Comparison of ENCODE assay signal across 8 mouse cellular contexts in the genomic region with DNA sequence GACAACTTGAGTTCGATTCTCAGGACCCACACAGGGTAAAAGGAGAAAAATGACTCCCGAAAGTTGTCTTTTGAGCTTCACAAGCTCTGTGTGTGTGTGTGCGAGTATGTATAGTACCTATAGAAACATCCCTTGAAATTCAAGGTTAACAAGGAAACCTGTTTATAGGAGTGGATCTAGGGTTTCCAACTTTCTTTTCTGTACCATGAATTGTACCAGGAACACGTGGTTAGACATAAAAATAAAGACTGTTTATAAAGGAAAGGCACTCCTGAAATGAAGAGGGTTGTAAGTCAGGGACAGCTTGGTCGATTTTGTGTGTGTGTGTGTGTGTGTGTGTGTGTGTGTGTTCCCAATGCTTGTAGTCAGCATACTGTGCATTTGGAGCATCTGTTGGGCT. TPM values are rescaled to one million over a fixed set of nuclear protein-coding genes. Genes with fewer than 3 reads are reported as not detected.
DNase-seq lines count a peak whose midpoint lies in the region; ATAC-seq and TF ChIP-seq lines count a peak whose summit lies in the region.

No protein-coding gene starts in this region.

- no peak for ATAC-seq in embryonic facial prominence, embryonic 14.5 days (ENCODE audit: low read depth)
- no peak for ATAC-seq in intestine, postnatal 0 days
- no peak for ATAC-seq in neural tube, embryonic 14.5 days (ENCODE audit: low read depth)

- no peaks in the 10 kb centered on the region for H3K4me1 ChIP-seq in liver, adult 2 months (ENCODE audit: control insufficient read depth, insufficient read depth, low read length)
- 0 out of 2 replicates have a peak, but pooled peaks cover 4% of the 10 kb centered on the region for H3K4me1 ChIP-seq in embryonic facial prominence, embryonic 14.5 days (ENCODE audit: control insufficient read depth, insufficient read depth, low read length)
- 0 out of 2 replicates have a peak, but pooled peaks cover 8% of the 10 kb centered on the region for H3K4me1 ChIP-seq in intestine, postnatal 0 days (replicated peaks; ENCODE audit: control insufficient read depth, insufficient read depth, low read length)
- H3K4me1 ChIP-seq in neural tube, embryonic 14.5 days (ENCODE audit: control insufficient read depth, insufficient read depth, low read length), result 0 out of 2 replicates have a peak, but pooled peaks cover 5% of the 10 kb centered on the region

- H3K36me3 ChIP-seq in liver, adult 2 months (ENCODE audit: control insufficient read depth, insufficient read depth, low read length), result no peaks in the 10 kb centered on the region
- H3K36me3 ChIP-seq in embryonic facial prominence, embryonic 14.5 days (ENCODE audit: control insufficient read depth, insufficient read depth, low read length), result peaks cover 17% of the 10 kb centered on the region; the same call in 1 of the 2 replicates
- peaks cover 15% of the 10 kb centered on the region for H3K36me3 ChIP-seq in intestine, postnatal 0 days (ENCODE audit: control insufficient read depth, insufficient read depth)
- H3K36me3 ChIP-seq in neural tube, embryonic 14.5 days (ENCODE audit: control insufficient read depth, insufficient read depth, low read length), result 0 out of 2 replicates have a peak, but pooled peaks cover 13% of the 10 kb centered on the region

- no peaks in the 10 kb centered on the region for H3K27me3 ChIP-seq in liver, adult 2 months (ENCODE audit: control insufficient read depth, insufficient read depth, low read length)
- peaks cover 7% of the 10 kb centered on the region for H3K27me3 ChIP-seq in embryonic facial prominence, embryonic 14.5 days (replicated peaks; ENCODE audit: control insufficient read depth, insufficient read depth, low read length)
- peaks cover 8% of the 10 kb centered on the region for H3K27me3 ChIP-seq in intestine, postnatal 0 days (replicated peaks; ENCODE audit: control insufficient read depth, insufficient read depth, low read length)
- peaks cover 6% of the 10 kb centered on the region for H3K27me3 ChIP-seq in neural tube, embryonic 14.5 days (ENCODE audit: control insufficient read depth, insufficient read depth, low read length)

- H3K27ac ChIP-seq in liver, adult 2 months (replicated peaks; ENCODE audit: insufficient read depth, low read depth, low read length), result peak overlapping the region; percentile 30; the same call in 1 of the 2 replicates
- no peak overlapping the region for H3K27ac ChIP-seq in embryonic facial prominence, embryonic 14.5 days (replicated peaks; ENCODE audit: low read depth, low read length)
- H3K27ac ChIP-seq in intestine, postnatal 0 days (ENCODE audit: low read depth, low read length), result no peak overlapping the region
- H3K27ac ChIP-seq in neural tube, embryonic 14.5 days (ENCODE audit: low read depth, low read length), result no peak overlapping the region; the same call in 1 of the 2 replicates

- no peak for TF ChIP-seq POLR2A in liver, adult 2 months (IDR thresholded peaks at IDR 0.05; ENCODE audit: extremely low read depth, insufficient read depth, low read length)

- H3K9ac ChIP-seq in liver, adult 2 months (ENCODE audit: low read depth, low read length), result peak overlapping the region; percentile 70
- H3K9ac ChIP-seq in embryonic facial prominence, embryonic 14.5 days (ENCODE audit: low read depth, low read length), result peak overlapping the region; percentile 75
- H3K9ac ChIP-seq in intestine, postnatal 0 days (ENCODE audit: low read depth, low read length), result peak overlapping the region; percentile 38; the same call in 1 of the 2 replicates
- H3K9ac ChIP-seq in neural tube, embryonic 14.5 days (replicated peaks; ENCODE audit: low read depth, low read length), result peak overlapping the region; percentile 87

- peak overlapping the region; percentile 75 for H3K4me3 ChIP-seq in liver, adult 2 months (ENCODE audit: insufficient read depth, low read depth, low read length)
- peak overlapping the region; percentile 60 for H3K4me3 ChIP-seq in embryonic facial prominence, embryonic 14.5 days (ENCODE audit: low read depth, low read length)
- H3K4me3 ChIP-seq in intestine, postnatal 0 days (ENCODE audit: low read depth, low read length), result peak overlapping the region; percentile 91
- peak overlapping the region; percentile 84 for H3K4me3 ChIP-seq in neural tube, embryonic 14.5 days (ENCODE audit: low read depth, low read length)

- no peak for TF ChIP-seq CTCF in liver, adult 2 months (IDR thresholded peaks at IDR 0.05; ENCODE audit: low read depth, low read length)
- TF ChIP-seq CTCF in intestine, postnatal 0 days (IDR thresholded peaks at IDR 0.05; ENCODE audit: low read depth), result no peak

- H3K4me2 ChIP-seq in embryonic facial prominence, embryonic 14.5 days (ENCODE audit: low read depth, low read length), result peak overlapping the region; percentile 68
- peak overlapping the region; percentile 91 for H3K4me2 ChIP-seq in intestine, postnatal 0 days (replicated peaks; ENCODE audit: low read depth)
- H3K4me2 ChIP-seq in neural tube, embryonic 14.5 days (ENCODE audit: low read depth, low read length), result peak overlapping the region; percentile 84

- H3K79me2 ChIP-seq in liver, adult 2 months (ENCODE audit: control insufficient read depth, insufficient read depth, low read length), result 0 out of 2 replicates have a peak, but pooled peaks cover 5% of the 10 kb centered on the region

- DNase-seq in liver, adult 2 months (ENCODE audit: extremely low read depth, low read depth, low spot score), result no peak
- no peak for DNase-seq in liver
- DNase-seq in embryonic facial prominence, embryonic 14.5 days (ENCODE audit: low spot score), result no peak
- no peak for DNase-seq in adrenal gland, postnatal 14 days
- DNase-seq in thymus, postnatal 25 days, result no peak
- DNase-seq in cerebellum, adult 11 months, result no peak

- H3K9me3 ChIP-seq in embryonic facial prominence, embryonic 14.5 days (ENCODE audit: control insufficient read depth, low read length), result no peaks in the 10 kb centered on the region
- H3K9me3 ChIP-seq in intestine, postnatal 0 days (ENCODE audit: control insufficient read depth), result no peaks in the 10 kb centered on the region
- H3K9me3 ChIP-seq in neural tube, embryonic 14.5 days (ENCODE audit: control insufficient read depth, low read length), result no peaks in the 10 kb centered on the region

- 14% methylated on average over 5 of the region's 5 CpGs for WGBS in liver, adult 2 months
- 8% methylated on average over 5 of the region's 5 CpGs for WGBS in embryonic facial prominence, embryonic 14.5 days
- 8% methylated on average over 5 of the region's 5 CpGs for WGBS in intestine, postnatal 0 days
- 14% methylated on average over 5 of the region's 5 CpGs for WGBS in neural tube, embryonic 14.5 days

RNA-seq across cellular contexts. Expression of a gene that starts 0.5 kb away (rescaled TPM):
- 23.6 and 29.5 TPM in 2 replicates for total RNA-seq in liver, adult 2 months (2014; rRNA removed)
- polyA plus RNA-seq in liver, adult 2 months (2012; rRNA removed), result 22.7 and 29.8 TPM in 2 replicates
- polyA plus RNA-seq in embryonic facial prominence, embryonic 14.5 days (2014; fragmentation: Nextera tagmentation; extraction: Ambion mirVana), result 46.1 and 56.7 TPM in 2 replicates
- 24.9 and 25.1 TPM in 2 replicates for polyA plus RNA-seq in intestine, postnatal 0 days (2015; fragmentation: Nextera tagmentation; extraction: Ambion mirVana)
- 43.3 and 53.4 TPM in 2 replicates for polyA plus RNA-seq in neural tube, embryonic 14.5 days (2014; fragmentation: Nextera tagmentation; extraction: Ambion mirVana)
- 28.6 and 38.1 TPM in 2 replicates for total RNA-seq in adrenal gland, postnatal 14 days (2021)

RNA-seq across cellular contexts. Expression of a gene that starts 7.3 kb away (rescaled TPM):
- total RNA-seq in liver, adult 2 months (2014; rRNA removed), result 0.07 TPM in 1 of 2 replicates, not detected in the other
- 0.06 and 0.07 TPM in 2 replicates for polyA plus RNA-seq in liver, adult 2 months (2012; rRNA removed)
- 7.4 and 9.4 TPM in 2 replicates for polyA plus RNA-seq in embryonic facial prominence, embryonic 14.5 days (2014; fragmentation: Nextera tagmentation; extraction: Ambion mirVana)
- polyA plus RNA-seq in intestine, postnatal 0 days (2015; fragmentation: Nextera tagmentation; extraction: Ambion mirVana), result 0.48 and 0.60 TPM in 2 replicates
- 0.16 and 3.3 TPM in 2 replicates for polyA plus RNA-seq in neural tube, embryonic 14.5 days (2014; fragmentation: Nextera tagmentation; extraction: Ambion mirVana)
- 4.6 and 5.1 TPM in 2 replicates for total RNA-seq in adrenal gland, postnatal 14 days (2021)

RNA-seq across cellular contexts. Expression of a gene that starts 19.1 kb away (rescaled TPM):
- total RNA-seq in liver, adult 2 months (2014; rRNA removed), result not detected in 2 replicates
- not detected in 2 replicates for polyA plus RNA-seq in liver, adult 2 months (2012; rRNA removed)
- 0.32 and 0.96 TPM in 2 replicates for polyA plus RNA-seq in embryonic facial prominence, embryonic 14.5 days (2014; fragmentation: Nextera tagmentation; extraction: Ambion mirVana)
- 2.6 and 2.8 TPM in 2 replicates for polyA plus RNA-seq in intestine, postnatal 0 days (2015; fragmentation: Nextera tagmentation; extraction: Ambion mirVana)
- 0.09 TPM in 1 of 2 replicates, not detected in the other for polyA plus RNA-seq in neural tube, embryonic 14.5 days (2014; fragmentation: Nextera tagmentation; extraction: Ambion mirVana)
- total RNA-seq in adrenal gland, postnatal 14 days (2021), result 0.41 TPM in 1 of 2 replicates, not detected in the other

RNA-seq across cellular contexts. Expression of a gene that starts 24.5 kb away (rescaled TPM):
- total RNA-seq in liver, adult 2 months (2014; rRNA removed), result 1.3 and 1.4 TPM in 2 replicates
- polyA plus RNA-seq in liver, adult 2 months (2012; rRNA removed), result 3.1 and 3.4 TPM in 2 replicates
- 7.0 and 7.6 TPM in 2 replicates for polyA plus RNA-seq in embryonic facial prominence, embryonic 14.5 days (2014; fragmentation: Nextera tagmentation; extraction: Ambion mirVana)
- polyA plus RNA-seq in intestine, postnatal 0 days (2015; fragmentation: Nextera tagmentation; extraction: Ambion mirVana), result 49.8 and 50.1 TPM in 2 replicates
- polyA plus RNA-seq in neural tube, embryonic 14.5 days (2014; fragmentation: Nextera tagmentation; extraction: Ambion mirVana), result 0.16 and 1.3 TPM in 2 replicates
- 1.1 and 1.2 TPM in 2 replicates for total RNA-seq in adrenal gland, postnatal 14 days (2021)
